Mouse (Mus musculus) large intestine, adult 2 months (tissue): ENCODE data around the gene Sfswap. TPM values are rescaled to one million over a fixed set of nuclear protein-coding genes. Genes with fewer than 3 reads are reported as not detected.
A peak's percentile ranks its signal among the peaks of the same experiment; 100 is the strongest.
"Not testable (repeated sequence)": the region's sequence is repeated elsewhere in the genome, so short reads cannot be mapped to it uniquely, and the experiment has no call there.

Source experiments
- DNase-seq: peaks from one replicate; pipeline ENCODE4 v3.0.0-alpha.2; 2012; ENCODE audit warnings: low read depth, low spot score
- WGBS: fragments of 180-500 bp; shearing (Covaris S2); methylation state at CpG from one replicate; pipeline ENCODE4 v1.1.7; 2018; 5-methylcytosine and 5-hydroxymethylcytosine counted together
- polyA plus RNA-seq: library from polyadenylated mRNA; depleted of rRNA; stranded (reverse); fragments of >200 nt; gene quantifications from 2 replicates; pipeline ENCODE4 v1.2.3, GENCODE M21; 2012; rRNA removed

The Sfswap gene
- polyA plus RNA-seq, 1 experiment, result 35.3 TPM

DNA sequence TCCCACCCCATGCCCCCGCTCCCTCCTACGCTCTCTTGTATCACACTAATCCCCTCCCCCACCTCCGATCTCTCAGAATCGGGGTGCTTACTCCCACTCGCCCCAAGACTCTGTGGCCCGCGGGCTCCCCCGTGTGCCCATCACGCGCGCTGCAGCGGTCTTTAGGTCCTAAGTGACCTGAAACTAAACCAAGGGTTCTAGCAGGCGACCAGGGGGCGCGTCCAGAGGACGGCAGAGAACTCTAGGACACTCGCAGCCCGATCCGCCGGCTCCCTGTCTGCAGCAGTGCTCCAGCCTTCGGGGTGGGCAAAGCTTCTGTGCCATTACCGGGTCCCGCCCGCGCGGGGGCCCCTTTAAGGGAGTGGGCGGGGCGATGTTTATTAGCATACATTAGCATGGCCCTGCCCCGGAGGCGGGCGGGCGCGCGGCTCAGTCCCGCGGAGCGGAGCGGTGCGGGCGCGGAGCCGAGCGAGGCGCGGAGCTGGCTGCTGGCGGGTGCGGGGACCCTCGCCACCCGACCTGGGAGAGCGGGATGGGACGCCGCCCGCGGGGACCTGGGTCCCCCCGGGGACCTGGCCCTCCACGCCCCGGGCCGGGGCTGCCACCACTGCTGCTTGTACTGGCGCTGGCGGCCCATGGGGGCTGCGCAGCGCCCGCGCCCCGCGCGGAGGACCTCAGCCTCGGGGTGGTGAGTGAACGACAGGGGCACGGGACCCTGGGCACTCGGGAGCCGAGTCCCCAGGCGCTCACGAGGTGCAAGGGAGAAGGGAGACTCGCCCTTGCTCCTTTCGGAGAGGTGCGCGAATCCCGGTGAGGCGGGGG, 83.0 kb downstream of the Sfswap start, which contains the start of gene Mmp17:
Gene Mmp17, plus strand, starts transcription at position 409 of the 822 bp plus-strand sequence.
- under 1% methylated on average over 80 of the region's 80 CpGs for WGBS
- DNase-seq, result peak; percentile 57

DNA sequence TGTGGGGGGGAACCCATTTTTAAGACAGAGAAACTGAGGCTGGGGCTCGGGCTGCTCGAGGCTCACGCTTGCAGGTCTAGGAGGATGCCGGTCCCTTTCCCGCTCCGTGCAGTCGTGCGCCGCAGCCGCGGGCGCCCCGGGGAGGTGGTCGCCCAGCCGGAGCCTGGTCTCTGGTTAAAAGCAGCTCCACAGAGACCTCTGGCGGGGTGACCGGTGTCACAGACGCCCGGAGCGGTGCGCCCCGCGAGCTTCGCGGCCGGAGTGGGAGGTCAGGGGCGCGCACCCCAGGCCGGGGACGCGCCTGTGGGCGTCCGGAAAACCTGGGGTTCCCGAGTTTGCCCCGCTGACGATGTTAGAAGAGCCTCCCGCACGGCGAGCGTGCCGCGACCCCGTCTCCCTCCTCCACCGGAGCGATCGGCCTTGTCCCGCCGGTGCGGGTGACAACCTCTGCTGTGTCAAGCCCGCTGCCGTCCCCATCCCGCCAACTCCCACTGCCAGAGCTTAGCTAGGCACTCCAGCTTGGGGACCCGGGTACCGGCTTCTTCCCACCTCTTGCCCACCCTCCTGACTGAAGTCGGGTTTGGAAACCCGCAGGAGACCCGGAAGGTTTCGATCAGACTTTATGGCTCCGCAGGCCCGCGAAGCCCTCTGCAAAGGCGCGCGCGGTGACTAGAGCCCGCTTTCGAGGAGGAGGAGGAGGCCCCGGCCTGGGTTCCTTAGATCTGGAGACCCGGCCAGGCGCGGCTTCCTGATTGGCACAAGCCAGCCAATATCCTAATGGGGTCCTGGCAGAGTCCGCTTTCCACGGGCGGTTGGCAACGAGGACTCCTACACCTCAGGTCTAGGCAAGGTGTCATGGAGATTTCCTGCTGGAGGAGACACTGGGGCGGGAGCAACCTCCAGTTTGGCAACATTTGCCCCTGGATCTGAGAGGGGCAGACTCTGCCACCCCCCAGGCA, 83.8 kb downstream of the Sfswap start:
- DNase-seq, result no peak
- WGBS, result 1% methylated on average over 76 of the region's 76 CpGs

DNA sequence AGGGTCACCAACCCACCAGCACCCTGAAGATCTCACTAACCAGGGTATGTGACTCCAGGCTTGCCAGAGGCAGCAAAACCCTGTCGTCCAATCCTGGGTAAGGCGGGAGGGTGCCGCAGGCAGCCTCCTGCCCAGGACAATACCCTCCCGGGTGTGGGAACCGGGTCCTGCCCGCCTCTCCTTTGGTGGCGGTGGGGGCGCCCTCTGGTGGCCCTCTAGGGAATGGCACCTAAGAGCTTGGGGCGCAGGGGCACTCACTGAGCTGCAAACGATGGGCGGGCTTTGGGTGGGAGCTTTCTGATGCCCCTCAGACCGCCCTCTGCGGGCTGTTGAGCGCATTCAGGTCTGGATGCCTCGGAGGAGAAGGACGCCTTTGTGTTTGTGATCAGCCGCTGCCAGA, 85.0 kb downstream of the Sfswap start:
- 2% methylated on average over 17 of the region's 17 CpGs for WGBS
- DNase-seq, result peak; percentile 31

DNA sequence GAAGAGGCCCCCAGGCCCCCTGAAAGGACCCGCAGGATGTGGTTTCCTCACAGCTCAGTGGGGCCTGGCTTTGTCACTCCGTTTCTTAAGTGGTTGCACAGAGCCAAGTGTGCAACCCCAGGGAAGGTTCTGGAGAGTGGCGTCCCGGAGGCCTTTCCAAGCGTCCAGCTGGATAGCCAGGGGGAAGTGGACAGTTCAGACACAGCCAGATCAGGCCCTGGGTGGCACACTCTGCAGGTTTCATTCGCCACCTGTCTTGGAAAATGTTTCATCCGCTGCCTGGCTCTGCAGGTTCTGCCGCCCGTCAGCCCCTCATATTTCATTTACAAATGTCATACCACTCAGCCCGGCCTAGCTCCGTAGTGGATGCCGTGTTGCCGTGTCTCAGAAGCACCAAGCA, 85.5 kb downstream of the Sfswap start:
- no peak for DNase-seq
- WGBS, result 58% methylated on average over 13 of the region's 13 CpGs

DNA sequence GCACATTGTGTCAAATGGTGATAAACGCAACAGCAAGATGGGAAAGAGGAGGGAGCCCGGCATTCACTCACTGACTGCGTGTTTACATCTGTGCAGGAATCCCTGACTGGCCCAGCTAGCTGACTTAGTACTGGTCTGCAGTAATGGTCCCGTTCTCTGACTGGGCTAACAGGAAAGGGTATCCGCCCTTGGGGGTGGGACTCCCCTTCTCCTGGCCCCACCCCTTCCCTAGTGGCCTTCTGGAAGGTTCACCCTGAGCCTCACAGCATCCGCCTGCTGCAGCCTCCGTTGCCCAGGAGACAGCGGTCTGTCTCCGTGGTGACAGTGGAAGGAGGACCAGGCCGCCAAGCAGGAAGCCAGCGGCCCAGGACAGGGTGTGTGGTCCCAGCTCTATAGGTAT, 89.9 kb downstream of the Sfswap start:
- 23% methylated on average over 11 of the region's 11 CpGs for WGBS
- DNase-seq, result no peak

DNA sequence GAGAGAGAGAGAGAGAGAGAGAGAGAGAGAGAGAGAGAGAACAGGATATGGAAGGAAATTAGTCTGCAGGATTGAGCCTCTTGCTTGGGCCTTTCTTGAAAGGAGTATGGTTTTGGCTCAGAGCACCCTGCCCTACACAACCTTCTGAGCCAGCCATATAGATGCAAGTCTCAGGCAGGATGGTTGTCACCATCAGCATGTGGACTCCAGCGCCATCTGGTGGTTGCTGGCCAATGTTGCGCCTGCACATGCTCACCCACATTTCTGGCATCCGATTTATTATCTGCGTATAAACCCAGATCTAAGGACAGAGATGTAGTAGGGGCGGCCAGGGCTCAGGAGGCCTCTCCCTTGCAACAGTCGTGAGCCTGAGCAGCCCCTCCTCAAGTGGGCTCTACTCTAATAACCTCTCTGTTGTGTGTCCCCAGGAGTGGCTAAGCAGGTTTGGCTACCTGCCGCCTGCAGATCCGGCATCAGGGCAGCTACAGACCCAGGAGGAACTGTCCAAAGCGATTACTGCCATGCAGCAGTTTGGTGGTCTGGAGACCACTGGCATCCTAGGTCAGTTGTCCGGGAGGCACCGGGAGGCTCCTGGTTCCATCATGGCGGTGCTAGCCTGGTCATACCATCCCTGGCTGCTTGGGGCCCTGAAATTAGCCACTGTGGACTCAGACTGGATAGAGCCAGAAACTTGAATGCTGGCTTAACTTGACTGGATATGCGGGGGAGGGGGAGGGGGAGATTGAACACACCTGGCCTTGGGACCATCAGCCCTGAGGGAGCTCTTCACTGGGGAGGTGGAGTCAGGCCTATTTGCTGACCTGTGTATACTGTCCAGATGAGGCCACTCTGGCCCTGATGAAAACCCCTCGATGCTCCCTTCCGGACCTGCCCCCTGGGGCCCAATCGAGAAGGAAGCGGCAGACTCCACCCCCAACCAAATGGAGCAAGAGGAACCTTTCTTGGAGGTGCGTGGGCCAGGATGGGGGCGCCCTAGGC, 93.4 kb downstream of the Sfswap start:
- 24% methylated on average over 19 of the region's 19 CpGs for WGBS
- peak; percentile 43 for DNase-seq

DNA sequence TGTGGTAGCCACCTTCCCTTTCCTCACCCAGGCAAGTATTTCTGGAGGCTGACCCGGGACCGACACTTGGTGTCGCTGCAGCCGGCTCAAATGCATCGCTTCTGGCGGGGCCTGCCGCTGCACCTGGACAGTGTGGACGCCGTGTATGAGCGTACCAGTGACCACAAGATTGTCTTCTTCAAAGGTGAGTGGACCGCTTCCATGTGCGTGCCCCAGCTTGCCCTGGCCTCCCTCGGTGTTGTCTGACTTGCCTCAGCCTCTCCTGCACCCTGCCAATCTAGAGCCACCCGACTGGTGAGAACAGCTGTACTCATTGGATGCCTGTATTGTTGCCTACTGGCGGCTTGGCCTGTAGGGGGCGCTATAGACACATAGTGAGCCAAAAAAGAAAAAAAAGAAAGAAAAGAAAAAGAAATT, 101.1 kb downstream of the Sfswap start:
- no peak for DNase-seq
- WGBS, result 48% methylated on average over 16 of the region's 16 CpGs

DNA sequence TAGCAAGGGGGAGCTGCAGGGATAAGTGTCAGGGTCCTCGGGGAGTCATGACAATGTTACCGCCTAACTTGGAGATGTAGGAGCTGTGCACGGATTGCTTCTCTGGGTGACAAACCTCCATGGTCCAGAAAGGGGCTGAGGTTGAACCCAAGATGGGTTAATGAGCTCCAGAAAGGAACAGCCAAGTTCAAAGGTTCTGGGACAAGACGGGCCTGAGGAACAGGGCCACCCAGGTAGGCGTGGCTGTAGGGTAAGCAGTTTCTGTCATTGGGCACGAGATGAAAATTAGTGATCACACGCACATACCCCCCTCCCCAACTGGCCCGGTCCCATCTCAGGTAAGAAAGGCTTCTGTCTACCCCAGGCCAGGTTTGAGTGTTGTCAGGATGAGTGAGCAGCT, 106.5 kb downstream of the Sfswap start:
- WGBS, result 60% methylated on average over 8 of the region's 8 CpGs
- no peak for DNase-seq

DNA sequence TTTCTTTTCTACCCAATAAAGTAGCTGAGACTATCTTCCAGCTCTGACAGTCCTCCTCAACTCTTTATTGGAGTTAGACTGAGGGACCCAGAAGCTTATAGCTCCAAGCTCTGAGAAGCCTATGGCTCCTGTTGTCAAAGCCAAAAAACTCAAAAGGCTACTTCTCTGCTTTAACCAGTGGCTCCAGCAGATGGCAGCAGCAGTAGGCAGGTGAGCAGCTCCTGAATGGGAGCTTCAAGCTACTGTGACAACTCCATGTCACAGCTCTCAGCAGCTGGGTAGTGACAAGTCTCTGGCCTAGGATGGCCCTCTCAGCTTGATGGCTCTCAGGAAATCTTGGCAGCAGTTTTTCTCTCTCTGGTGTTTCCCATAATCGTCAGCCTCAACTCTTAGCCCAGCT, 110.0 kb downstream of the Sfswap start:
- 0% methylated on average over 1 of the region's 1 CpGs for WGBS
- DNase-seq, result peak; percentile 19

DNA sequence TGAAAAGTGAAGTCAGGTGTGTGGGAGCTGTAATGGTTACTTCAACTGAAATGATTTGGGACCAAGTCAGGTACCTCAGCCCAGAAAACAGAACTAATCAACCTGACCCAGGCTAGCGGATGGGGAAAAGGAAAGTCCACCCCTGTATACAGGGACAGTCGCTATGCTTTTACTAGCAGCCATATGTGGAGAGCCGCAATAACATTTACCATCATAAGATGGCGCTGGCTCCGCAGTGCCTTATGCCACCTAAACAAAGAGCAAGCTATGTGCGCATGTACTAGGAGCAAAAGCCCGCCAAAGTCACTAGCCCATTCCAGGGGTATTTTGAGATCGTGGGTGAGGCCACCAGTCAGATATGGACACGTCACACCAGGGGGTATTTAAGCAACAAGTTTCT, 119.6 kb downstream of the Sfswap start:
- WGBS, result 58% methylated on average over 9 of the region's 9 CpGs
- DNase-seq, result not testable (repeated sequence)

Other genes starting within 250 kb of the Sfswap start
- 4.0 and 4.3 TPM in 2 replicates for gene Mmp17, start 82.9 kb downstream of the Sfswap start, polyA plus RNA-seq
- 0.73 and 1.0 TPM in 2 replicates for gene Zfp11, start 168.9 kb downstream of the Sfswap start, polyA plus RNA-seq
- not detected in 2 replicates for gene Sept14, start 207.3 kb downstream of the Sfswap start, polyA plus RNA-seq
- gene Mrps17, start 214.3 kb downstream of the Sfswap start, polyA plus RNA-seq, result 54.7 and 64.0 TPM in 2 replicates
- gene Nipsnap2, start 223.8 kb downstream of the Sfswap start, polyA plus RNA-seq, result 26.5 and 37.9 TPM in 2 replicates